Mouse (Mus musculus) adrenal gland, adult 8-10 months (tissue): ENCODE data around the gene Camk1. TPM values are rescaled to one million over a fixed set of nuclear protein-coding genes. Genes with fewer than 3 reads are reported as not detected.

Experiments used
- DNase-seq: peaks from one replicate; pipeline ENCODE4 v3.0.0; 2022
- total RNA-seq, 4 experiments: library from RNA; stranded (reverse); gene quantifications; 2 replicates each; pipeline ENCODE4 v1.2.4; 2022

Gene Camk1
- 10 to 100 TPM; 50.1 to 74.6 (median 64.6) TPM for total RNA-seq

DNA sequence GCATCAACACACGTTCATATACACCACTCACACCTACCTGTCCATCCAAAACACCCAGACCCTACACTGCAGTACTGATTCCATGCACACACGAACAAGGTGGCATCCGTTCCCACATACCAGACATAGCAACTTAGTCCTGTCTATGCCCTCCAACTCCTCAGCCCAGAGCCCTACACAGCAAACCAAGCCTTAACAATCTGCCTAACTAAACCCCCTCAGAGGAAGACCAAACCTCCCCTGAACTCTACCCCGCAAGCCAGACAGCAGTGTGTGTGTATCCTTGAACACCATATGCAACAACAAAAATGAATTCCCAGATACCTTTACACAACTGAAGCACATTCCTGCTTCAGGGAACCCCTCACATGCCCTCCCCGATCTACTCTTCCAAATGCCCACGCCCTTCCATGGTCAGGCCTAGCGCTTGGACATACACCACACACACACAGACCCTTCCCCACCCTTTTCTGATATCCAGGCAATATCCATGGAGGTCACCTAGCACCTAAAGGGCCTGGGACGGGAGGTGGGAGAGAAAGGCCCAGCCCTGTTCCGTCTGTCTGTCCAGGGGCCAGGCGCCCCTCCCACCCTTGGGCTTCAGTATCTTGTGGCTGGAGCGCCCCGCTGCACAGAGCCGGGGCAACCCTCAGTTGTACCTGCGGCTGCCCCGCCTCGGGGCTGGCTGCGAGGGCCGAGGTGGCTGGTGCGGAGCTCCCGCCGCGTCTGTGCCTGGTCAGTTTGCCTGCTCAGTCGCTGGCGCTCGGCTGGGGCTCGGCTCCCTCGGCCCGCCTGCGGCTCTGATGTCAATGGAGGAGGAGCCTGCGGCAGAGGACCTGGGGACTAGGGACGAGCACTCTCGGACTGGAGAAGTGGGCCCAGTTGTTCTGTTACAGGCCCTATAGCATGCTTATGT lies at the start of gene Camk1:
Gene Camk1, minus strand, starts transcription at position 808 of the 916 bp plus-strand sequence.
- peak; percentile 83 for DNase-seq

DNA sequence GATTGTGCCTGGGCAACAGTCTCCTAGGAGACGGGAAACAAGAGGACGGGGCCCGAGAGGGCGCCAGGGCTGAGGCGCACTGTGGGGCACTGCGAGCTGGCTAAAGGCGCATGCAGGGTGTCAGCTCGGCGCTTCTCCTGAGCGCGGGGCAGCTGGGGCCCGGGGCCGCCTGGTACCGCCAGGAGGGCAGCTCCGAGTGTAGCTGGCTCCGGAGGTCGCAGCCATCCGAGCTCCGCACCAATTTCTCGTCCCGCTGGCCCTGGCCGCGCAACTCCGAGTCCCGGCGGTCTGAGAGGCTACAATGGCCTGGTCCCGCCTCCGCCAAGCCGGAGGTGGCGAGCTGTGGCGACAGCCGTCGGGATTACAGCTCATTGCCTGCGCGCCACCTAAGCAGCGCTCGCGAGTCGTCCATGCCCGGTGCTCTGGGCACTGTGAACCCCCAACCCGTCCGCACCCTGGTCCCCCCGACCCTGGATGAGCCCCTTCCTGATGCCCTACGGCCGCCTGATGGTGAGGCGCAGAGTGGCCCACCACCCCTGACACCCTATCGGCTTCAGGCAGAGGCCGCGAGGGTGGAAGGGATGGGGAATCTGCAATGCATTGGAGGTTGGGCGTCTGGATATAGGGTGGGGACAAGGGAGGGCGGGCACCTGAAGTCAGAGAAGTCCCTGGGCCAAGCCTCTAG lies 48.7 kb upstream of the Camk1 start:
- peak; percentile 34 for DNase-seq

GRCm38 (mm10) chr6:113392015-113392386 lies 48.2 kb upstream of the Camk1 start:
- DNase-seq: no peak

GRCm38 (mm10) chr6:113390715-113391114 lies 46.9 kb upstream of the Camk1 start:
- DNase-seq: no peak

GRCm38 (mm10) chr6:113388960-113389359 lies 45.2 kb upstream of the Camk1 start, which contains the start of gene Ttll3:
Ttll3 (plus strand) TSS chr6:113389260.
- no peak for DNase-seq

DNA sequence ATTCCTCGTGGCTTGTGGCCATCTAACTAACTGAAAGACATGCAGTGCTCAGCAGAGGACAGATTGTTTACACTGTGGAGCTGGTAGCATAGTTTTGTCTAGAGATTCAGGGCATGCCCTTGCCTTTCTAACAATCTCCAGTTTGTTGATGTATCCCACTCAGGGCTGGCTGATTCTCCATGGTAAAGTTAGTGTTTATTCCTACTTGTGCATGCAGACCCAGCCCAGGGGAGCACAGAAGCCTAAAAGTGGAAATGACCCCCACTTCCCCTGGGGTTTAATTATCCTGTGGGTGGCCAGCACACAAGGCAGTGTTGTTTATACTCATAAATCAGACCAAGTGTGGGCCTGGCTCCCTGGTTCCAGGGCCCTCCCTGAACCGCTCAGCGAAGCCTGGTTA lies 42.2 kb upstream of the Camk1 start:
- no peak for DNase-seq

DNA sequence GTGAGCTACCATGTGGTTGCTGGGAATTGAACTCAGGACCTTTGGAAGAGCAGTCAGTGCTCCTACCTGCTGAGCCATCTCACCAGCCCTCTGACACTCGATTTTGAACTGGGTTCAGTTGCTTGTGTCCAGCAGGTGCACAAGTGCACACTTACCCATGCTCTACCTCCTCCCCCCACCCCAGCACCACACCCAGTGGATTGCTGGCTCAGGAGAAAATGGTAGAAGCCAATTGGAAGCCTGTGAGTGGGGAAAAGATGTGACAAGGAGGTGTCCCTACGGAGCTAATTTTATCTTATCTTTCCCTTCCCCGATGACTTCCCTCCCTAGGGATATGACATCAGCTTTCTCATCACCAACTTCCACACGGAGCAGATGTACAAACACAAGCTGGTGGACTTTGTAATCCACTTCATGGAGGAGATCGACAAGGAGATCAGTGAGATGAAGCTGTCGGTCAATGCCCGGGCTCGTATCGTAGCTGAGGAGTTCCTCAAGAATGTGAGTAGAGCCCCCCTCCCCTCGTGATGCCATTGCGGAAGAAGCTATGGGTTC lies 41.5 kb upstream of the Camk1 start:
- no peak for DNase-seq

DNA sequence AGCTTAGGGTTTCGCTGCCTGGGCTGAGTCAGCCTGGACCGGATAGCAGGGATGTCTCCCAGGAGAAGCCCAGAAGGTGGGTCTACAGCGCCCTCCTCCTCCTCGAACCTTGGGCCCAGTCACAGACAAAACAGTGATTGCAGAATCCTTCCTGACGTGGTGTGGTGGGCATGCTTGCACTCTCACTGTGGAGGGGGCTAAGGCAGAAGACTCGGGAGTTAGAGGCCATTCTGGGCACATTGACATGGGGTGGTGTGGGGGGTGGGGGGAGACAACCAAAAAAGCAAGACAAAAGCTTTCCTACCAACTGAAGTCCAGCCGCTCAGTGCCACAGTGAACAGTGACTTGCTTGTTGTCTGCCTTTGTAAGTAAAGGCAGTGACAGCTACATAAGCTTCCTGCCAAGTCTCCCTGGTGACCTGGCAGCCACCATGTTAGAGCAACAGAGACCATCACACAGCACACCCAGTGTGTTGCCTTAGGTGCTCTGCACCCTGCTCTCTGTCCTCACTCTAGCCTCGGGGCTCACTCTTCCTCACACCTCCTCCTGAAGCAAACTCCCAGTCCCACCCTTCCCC lies 40.7 kb upstream of the Camk1 start:
- DNase-seq: no peak

- no peak for DNase-seq
Measured at GRCm38 (mm10) chr6:113380480-113380879, 36.7 kb upstream of the Camk1 start.

DNA sequence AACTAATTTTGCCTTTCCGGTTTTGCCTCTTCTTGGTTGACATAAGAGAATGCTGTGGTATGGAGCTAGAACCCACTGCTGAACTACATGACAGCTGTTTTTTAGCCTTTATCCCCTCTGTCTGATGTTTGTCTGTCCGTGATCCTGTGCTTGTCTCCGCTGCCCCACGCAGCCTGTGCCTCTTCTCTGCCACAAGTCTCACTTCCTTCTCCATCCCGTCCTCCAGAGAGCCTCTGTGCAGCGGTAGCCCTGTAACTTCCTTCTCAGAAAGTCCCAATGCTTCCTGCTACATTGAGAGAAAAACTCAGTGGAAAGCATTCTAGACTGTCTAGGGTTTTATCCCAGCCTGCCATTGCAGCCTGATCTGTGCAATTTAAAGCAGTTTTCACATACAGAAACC lies 35.5 kb upstream of the Camk1 start:
- no peak for DNase-seq

DNA sequence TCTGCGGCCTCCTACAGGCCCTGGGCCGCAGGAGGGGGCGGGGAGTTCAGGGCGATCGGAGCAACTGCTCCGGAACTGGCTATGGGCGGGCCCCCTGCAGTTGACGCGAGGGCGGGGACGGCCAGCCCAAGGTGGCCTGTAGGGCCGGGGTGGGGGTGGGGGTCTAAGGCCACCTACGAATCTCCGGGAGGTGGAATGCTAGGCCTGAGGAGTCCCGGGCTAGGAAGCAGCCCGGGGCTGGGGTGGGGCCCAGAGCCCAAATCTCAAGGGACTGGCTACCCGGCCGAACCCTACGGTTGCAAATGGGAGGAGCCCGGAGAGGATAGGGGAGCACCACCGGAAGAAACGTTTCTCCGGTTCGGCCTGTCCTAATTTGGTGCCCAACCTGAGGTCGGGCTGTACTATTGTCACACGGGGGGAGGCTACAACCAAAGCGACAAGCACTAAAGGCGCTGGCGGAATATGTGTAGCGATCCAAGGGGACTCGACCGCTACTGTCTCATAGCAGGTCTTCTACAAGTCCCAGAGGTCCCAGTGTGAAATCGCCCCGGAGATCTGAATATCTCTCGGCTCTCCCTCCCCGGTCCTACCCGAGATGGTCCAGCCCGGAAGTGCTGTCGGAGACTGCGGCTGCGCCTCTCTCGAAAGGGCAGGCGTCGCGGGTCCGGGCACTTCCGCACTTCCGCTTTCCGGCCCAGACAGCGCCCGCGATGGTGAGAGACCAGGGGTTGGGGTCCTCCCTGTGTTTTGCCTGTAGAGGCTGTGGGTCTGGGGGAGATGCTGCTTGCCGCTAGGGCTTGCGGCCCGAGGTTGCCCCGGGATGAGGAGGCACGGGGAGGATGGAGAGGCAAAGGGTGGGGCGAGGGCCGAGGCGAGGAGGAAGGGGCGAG lies 34.0 kb upstream of the Camk1 start, which contains the start of the genes Tada3 and Arpc4:
Gene Tada3, minus strand, starts transcription at position 388 of the 890 bp plus-strand sequence.
Gene Arpc4, plus strand, starts transcription at position 620 of the 890 bp plus-strand sequence.
- DNase-seq: peak; percentile 86

DNA sequence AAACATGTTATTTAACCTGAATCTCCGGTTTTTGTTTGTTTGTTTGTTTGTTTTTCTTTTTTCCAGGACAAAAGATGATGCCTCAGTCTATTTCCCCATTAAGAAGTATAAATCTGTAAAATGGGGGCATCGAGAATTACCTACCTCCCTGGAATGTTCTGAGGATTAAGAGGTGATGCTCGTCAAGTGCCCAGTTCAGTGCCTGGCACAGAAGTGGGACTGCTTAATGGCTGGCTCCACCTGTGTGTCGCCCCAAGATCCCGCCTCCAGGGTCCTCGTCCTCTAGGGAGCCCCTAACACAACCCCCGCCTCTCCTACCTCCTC lies 33.4 kb upstream of the Camk1 start:
- no peak for DNase-seq

GRCm38 (mm10) chr6:113373491-113373890 lies 29.7 kb upstream of the Camk1 start:
- no peak for DNase-seq

- DNase-seq: no peak
Measured at GRCm38 (mm10) chr6:113370194-113370929, 26.6 kb upstream of the Camk1 start.

- no peak for DNase-seq
Measured at GRCm38 (mm10) chr6:113368577-113368976, 24.8 kb upstream of the Camk1 start.

- DNase-seq: no peak
Measured at GRCm38 (mm10) chr6:113368124-113368523, 24.3 kb upstream of the Camk1 start.

DNA sequence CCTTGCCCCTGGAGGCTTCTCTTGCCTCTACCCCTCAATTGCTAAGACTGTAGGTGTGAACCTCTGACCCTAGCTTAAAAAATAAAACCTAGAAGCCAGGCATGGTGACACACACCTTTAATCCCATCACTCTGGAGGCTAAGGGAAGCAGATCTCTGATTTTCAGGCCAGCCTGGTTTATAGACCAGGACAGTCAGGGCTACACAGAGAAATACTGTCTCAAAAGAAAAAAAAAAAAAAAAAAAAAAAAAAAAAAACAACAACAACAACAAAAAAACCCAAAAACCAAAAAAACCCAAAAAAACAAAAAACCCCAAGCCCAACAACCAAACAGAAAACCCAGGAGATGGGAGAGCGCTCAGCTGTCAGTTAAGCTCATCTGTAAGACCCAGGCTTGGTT lies 23.8 kb upstream of the Camk1 start:
- DNase-seq: no peak

- no peak for DNase-seq
Measured at GRCm38 (mm10) chr6:113366639-113367038, 22.9 kb upstream of the Camk1 start.

GRCm38 (mm10) chr6:113364518-113365135 lies 20.8 kb upstream of the Camk1 start:
- DNase-seq: peak; percentile 69

DNA sequence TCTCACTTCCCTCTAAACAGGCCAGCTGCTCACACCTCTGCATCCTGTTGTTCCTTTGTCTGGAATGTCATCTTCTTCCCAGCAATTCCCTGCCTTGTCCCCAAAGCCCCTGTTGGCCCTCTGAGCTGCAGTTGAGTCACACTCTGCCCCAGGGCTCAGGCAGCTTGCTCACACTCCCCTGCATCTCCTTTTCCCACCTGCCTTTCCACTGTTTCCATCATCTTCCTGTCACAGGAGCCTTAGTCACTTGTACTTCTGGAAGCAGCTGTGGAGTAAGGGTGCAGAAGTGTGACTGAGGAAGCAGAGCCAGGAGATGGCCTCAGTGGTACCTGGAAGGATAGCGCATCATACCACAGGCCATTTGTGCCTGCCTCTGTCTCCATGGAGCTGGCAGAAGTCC lies 18.5 kb upstream of the Camk1 start:
- DNase-seq: no peak

DNA sequence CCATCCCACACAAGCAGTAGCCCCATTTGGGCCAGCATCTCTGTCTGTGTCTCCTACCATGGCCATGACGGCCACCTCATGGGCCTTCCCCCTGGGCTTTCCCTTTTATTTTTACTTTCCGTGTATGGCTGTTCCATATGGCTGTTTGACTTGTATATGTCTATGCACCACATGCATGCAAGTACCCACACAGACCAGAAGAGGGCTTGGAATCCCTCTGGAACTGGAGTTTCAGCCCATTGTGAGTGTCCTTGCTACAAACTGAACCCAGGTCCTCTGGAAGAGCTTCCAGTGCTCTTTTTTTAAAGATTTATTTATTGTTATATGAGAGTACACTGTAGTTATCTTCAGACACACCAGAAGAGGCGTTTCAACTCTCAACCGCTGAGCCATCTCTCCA lies 17.7 kb upstream of the Camk1 start:
- DNase-seq: no peak
